Mouse (Mus musculus) intestine, postnatal 0 days (tissue): Measurements from ENCODE around the gene Gzmm. TPM values are rescaled to one million over a fixed set of nuclear protein-coding genes. Genes with fewer than 3 reads are reported as not detected.
A peak's percentile ranks its signal among the peaks of the same experiment; 100 is the strongest.
"Not testable (repeated sequence)": the region's sequence is repeated elsewhere in the genome, so short reads cannot be mapped to it uniquely, and the experiment has no call there.

Source experiments
- ATAC-seq: fragments of 200-750 bp; cut with Nextera tagmentation; 2 replicates; pipeline ENCODE4 v1.8.0; 2017; ENCODE audit warnings: mild to moderate bottlenecking, moderate TSS enrichment, moderate library complexity
- H3K27ac ChIP-seq: fragments of 300-500 bp; sonication (generic); 2 replicates; pipeline ENCODE4 v1.5.1; 2014; ENCODE audit warnings: mild to moderate bottlenecking, low read depth, low read length, moderate library complexity
- H3K27me3 ChIP-seq: fragments of 300-500 bp; sonication (generic); replicated peaks from 2 replicates; pipeline ENCODE4 v1.6.1; 2014; ENCODE audit warnings: low read length, mixed read lengths; ENCODE audit not compliant: control insufficient read depth, insufficient read depth
- H3K36me3 ChIP-seq: fragments of 300-500 bp; sonication (generic); 2 replicates; pipeline ENCODE4 v1.6.1; 2014; ENCODE audit warnings: mild to moderate bottlenecking, moderate library complexity; ENCODE audit not compliant: control insufficient read depth, insufficient read depth
- H3K4me1 ChIP-seq: fragments of 300-500 bp; sonication (generic); replicated peaks from 2 replicates; pipeline ENCODE4 v1.6.1; 2014; ENCODE audit warnings: antibody characterized with exemption, low read length, mixed read lengths; ENCODE audit not compliant: control insufficient read depth, insufficient read depth
- H3K4me2 ChIP-seq: fragments of 300-500 bp; sonication (generic); replicated peaks from 2 replicates; pipeline ENCODE4 v1.6.1; 2014; ENCODE audit warnings: low read depth, mild to moderate bottlenecking, moderate library complexity
- H3K4me3 ChIP-seq: fragments of 300-500 bp; sonication (generic); 2 replicates; pipeline ENCODE4 v1.5.1; 2014; ENCODE audit warnings: low read depth, low read length
- H3K9ac ChIP-seq: fragments of 300-500 bp; sonication (generic); 2 replicates; pipeline ENCODE4 v1.6.1; 2014; ENCODE audit warnings: mild to moderate bottlenecking, low read depth, low read length
- H3K9me3 ChIP-seq: fragments of 300-500 bp; sonication (generic); 2 replicates; pipeline ENCODE4 v1.6.1; 2016; ENCODE audit warnings: mixed run types; ENCODE audit not compliant: control insufficient read depth
- CTCF ChIP-seq: sonication (generic); IDR thresholded peaks from 2 replicates; pipeline ENCODE4 v1.5.1; 2016; ENCODE audit warnings: low read depth, mild to moderate bottlenecking, control low read depth, antibody characterized with exemption, moderate library complexity
- WGBS: fragments of 180-500 bp; shearing (Covaris S2); extraction: QIAGEN DNeasy Blood & Tissue Kit; methylation state at CpG from one replicate; pipeline ENCODE4 v1.1.7; 2014; 5-methylcytosine and 5-hydroxymethylcytosine counted together
- polyA plus RNA-seq: library from polyadenylated mRNA; unstranded; fragments of >200 nt; fragmentation: Nextera tagmentation; extraction: Ambion mirVana; gene quantifications from 2 replicates; pipeline ENCODE4 v1.2.1, GENCODE M21; 2015

Gene Gzmm
- polyA plus RNA-seq, 1 experiment from 2014 or later, result 0.26 TPM

- Histone ChIP-seq H3K36me3 (no peaks in the 10 kb centered on the region), H3K27me3 (no peaks in the 10 kb centered on the region), H3K4me3 (no peak overlapping the region), H3K9ac (no peak overlapping the region), H3K4me2 (peak overlapping the region; percentile 4; the same call in 1 of the 2 replicates), H3K9me3 (no peaks in the 10 kb centered on the region), H3K27ac (peak overlapping the region; percentile 57), H3K4me1 (peaks cover 22% of the 10 kb centered on the region)
- peak; percentile 76 for ATAC-seq
- WGBS, result 19% methylated on average over 9 of the region's 9 CpGs
- TF ChIP-seq CTCF, result no peak
These were observed 7.4 kb downstream of the Gzmm start for GRCm38 (mm10) chr10:79696129-79696651.

DNA sequence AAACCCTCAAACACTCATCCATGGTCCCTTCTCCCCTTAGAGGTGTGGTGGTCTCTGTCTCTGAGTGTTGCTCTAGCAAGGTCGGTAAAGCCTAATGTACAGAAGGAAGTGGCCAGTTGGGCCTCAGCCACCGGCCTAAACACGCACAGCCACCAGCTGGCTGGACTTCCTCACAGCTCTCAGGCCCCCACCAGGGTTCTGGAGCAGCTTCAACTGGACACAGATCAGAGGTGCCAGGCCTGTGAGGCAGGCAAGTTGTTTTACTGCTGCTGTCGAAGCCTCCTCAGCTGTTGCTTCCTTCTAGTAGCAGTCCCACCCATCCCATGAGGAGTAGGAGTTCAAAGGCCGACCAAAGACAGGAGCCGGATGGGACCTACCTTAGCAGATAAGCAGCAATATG, 9.1 kb downstream of the Gzmm start:
- WGBS, result 43% methylated on average over 6 of the region's 6 CpGs
- H3K27ac ChIP-seq, result peak overlapping the region; percentile 67
- ATAC-seq, result peak; percentile 24; the same call in 1 of the 2 replicates

DNA sequence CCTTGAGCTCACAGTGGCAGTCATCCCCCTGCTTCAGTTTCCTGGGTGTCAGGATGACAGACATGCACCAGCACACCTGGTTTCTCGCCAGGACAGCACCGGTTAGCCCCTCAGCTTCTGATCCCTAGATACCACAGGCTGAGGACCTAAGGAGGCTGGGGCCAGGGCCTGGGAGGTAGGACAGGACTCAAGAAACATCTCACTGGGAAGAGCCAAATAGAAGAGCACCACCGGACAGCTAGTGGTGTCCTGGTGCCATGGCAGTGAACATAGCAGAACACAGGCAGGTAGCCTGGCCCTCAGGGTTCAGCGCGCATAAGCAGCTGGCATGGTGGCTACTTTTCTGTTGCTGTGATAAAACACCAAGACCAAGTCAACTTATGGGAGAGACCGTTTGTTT, 9.6 kb downstream of the Gzmm start:
- TF ChIP-seq CTCF, result no peak
- peak overlapping the region; percentile 67 for H3K27ac ChIP-seq
- WGBS, result 82% methylated on average over 6 of the region's 6 CpGs
- ATAC-seq, result no peak
- H3K9ac ChIP-seq, result no peak overlapping the region
- no peaks in the 10 kb centered on the region for H3K27me3 ChIP-seq
- peaks cover 24% of the 10 kb centered on the region for H3K4me1 ChIP-seq
- H3K36me3 ChIP-seq, result no peaks in the 10 kb centered on the region
- H3K9me3 ChIP-seq, result no peaks in the 10 kb centered on the region
- H3K4me3 ChIP-seq, result no peak overlapping the region
- H3K4me2 ChIP-seq, result no peak overlapping the region

More for the DNA sequence above, 9.1 kb downstream of the Gzmm start:
- H3K9me3 ChIP-seq, result no peaks in the 10 kb centered on the region
- peaks cover 24% of the 10 kb centered on the region for H3K4me1 ChIP-seq
- H3K9ac ChIP-seq, result no peak overlapping the region
- no peak for TF ChIP-seq CTCF
- no peak overlapping the region for H3K4me2 ChIP-seq
- H3K27me3 ChIP-seq, result no peaks in the 10 kb centered on the region
- H3K36me3 ChIP-seq, result no peaks in the 10 kb centered on the region
- no peak overlapping the region for H3K4me3 ChIP-seq

DNA sequence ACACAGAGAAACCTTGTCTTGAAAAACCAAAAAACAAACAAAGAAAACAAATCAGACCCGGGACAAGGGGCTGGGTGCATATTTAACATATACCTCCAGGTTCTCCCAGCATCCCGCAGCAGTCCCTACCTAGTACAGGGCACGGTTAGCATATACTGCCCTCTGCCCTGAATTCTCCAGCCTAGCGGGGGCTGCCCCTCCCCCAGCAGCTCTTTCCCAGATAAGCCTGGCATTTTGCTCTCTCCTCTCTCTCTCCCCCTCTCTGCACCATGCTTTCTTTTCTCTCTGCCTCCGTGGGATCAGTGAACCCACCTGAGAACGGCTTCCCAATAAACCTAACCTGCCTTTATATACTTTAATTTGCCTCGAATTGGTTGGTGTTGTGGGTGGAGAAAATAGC, 11.9 kb downstream of the Gzmm start:
- Histone ChIP-seq H3K9ac (no peak overlapping the region), H3K4me3 (no peak overlapping the region), H3K4me1 (peaks cover 23% of the 10 kb centered on the region), H3K27ac (peak overlapping the region; percentile 64), H3K4me2 (no peak overlapping the region), H3K36me3 (no peaks in the 10 kb centered on the region), H3K27me3 (no peaks in the 10 kb centered on the region), H3K9me3 (no peaks in the 10 kb centered on the region)
- TF ChIP-seq CTCF, result no peak
- WGBS, result 23% methylated on average over 7 of the region's 7 CpGs
- ATAC-seq, result no peak

- Histone ChIP-seq H3K36me3 (no peaks in the 10 kb centered on the region), H3K4me2 (0 out of 2 replicates have a peak overlapping the region, but pooled peaks have one; percentile 17), H3K4me3 (no peak overlapping the region), H3K4me1 (peaks cover 23% of the 10 kb centered on the region; the same call in 1 of the 2 replicates), H3K27ac (peak overlapping the region; percentile 64; the same call in 1 of the 2 replicates), H3K9ac (no peak overlapping the region; the same call in 1 of the 2 replicates), H3K27me3 (no peaks in the 10 kb centered on the region), H3K9me3 (no peaks in the 10 kb centered on the region)
- WGBS, result 29% methylated on average over 10 of the region's 10 CpGs
- no peak for ATAC-seq
- no peak for TF ChIP-seq CTCF
These were observed 12.8 kb downstream of the Gzmm start for GRCm38 (mm10) chr10:79701443-79702129.

DNA sequence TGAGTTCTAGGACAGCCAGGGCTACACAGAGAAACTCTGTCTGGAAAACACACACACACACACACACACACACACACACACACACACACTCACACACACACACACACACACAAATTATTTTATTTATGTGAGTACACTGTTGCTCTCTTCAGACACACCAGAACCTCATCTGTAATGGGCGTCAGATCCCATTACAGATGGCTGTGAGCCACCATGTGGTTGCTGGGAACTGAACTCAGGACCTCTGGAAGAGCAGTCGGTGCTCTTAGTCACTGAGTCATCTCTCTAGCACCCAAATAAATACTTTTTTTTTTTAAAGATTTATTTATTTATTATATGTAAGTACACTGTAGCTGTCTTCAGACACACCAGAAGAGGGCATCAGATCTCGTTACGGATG, 14.2 kb downstream of the Gzmm start:
- not testable (repeated sequence) for H3K27ac ChIP-seq, H3K4me2 ChIP-seq, H3K27me3 ChIP-seq, ATAC-seq, H3K4me3 ChIP-seq, H3K36me3 ChIP-seq, H3K9me3 ChIP-seq, H3K9ac ChIP-seq
- peaks cover 15% of the 10 kb centered on the region for H3K4me1 ChIP-seq
- 86% methylated on average over 3 of the region's 4 CpGs for whole genome bisulfite sequencing
